Mouse (Mus musculus) kidney, adult 2 months (tissue): ENCODE measurements around the gene Adam1a. TPM values are rescaled to one million over a fixed set of nuclear protein-coding genes. Genes with fewer than 3 reads are reported as not detected.

Experiments used
- DNase-seq: peaks from one replicate; pipeline ENCODE4 v3.0.0; 2021
- H3K27ac ChIP-seq: fragments of 200-500 bp; 2 replicates; pipeline ENCODE4 v1.5.1; 2012; ENCODE audit warnings: low read depth, low read length, control low read depth, inconsistent platforms; ENCODE audit not compliant: insufficient read depth
- H3K27me3 ChIP-seq: fragments of 200-500 bp; replicated peaks from 2 replicates; pipeline ENCODE4 v1.6.1; 2012; ENCODE audit warnings: mild to moderate bottlenecking, moderate library complexity, low read length, inconsistent platforms; ENCODE audit not compliant: control insufficient read depth, insufficient read depth
- H3K36me3 ChIP-seq: fragments of 200-500 bp; 2 replicates; pipeline ENCODE4 v1.6.1; 2012; ENCODE audit warnings: mild to moderate bottlenecking, moderate library complexity, low read length, inconsistent platforms; ENCODE audit not compliant: control insufficient read depth, insufficient read depth
- H3K4me1 ChIP-seq: fragments of 200-500 bp; 2 replicates; pipeline ENCODE4 v1.6.1; 2011; ENCODE audit warnings: low read length; ENCODE audit not compliant: control insufficient read depth, insufficient read depth
- H3K4me3 ChIP-seq: fragments of 200-500 bp; 2 replicates; pipeline ENCODE4 v1.5.1; 2011; ENCODE audit warnings: mild to moderate bottlenecking, low read depth, low read length, control low read depth; ENCODE audit not compliant: insufficient read depth
- CTCF ChIP-seq: fragments of 200-500 bp; conservative IDR thresholded peaks from 2 replicates; pipeline ENCODE4 v1.5.1; 2011; ENCODE audit warnings: low read depth, mild to moderate bottlenecking, control low read depth, low read length, moderate library complexity, mixed read lengths; ENCODE audit not compliant: insufficient read depth, insufficient read length
- POLR2A ChIP-seq: fragments of 200-500 bp; IDR thresholded peaks from one replicate; pipeline ENCODE4 v1.6.1; 2011; ENCODE audit warnings: low read depth, low read length, control low read depth
- WGBS: fragments of 180-500 bp; shearing (Covaris S2); methylation state at CpG from one replicate; pipeline ENCODE4 v1.1.7; 2018; 5-methylcytosine and 5-hydroxymethylcytosine counted together
- polyA plus RNA-seq: library from polyadenylated mRNA; depleted of rRNA; stranded (reverse); fragments of >200 nt; gene quantifications from 2 replicates; pipeline ENCODE4 v1.2.3, GENCODE M21; 2012

The Adam1a gene
- polyA plus RNA-seq, 1 experiment, result 2.0 TPM

- 0 out of 2 replicates have a peak, but pooled peaks cover 2% of the 10 kb centered on the region for H3K36me3 ChIP-seq
- H3K4me1 ChIP-seq, result peaks cover 15% of the 10 kb centered on the region
- WGBS, result 93% methylated on average over 5 of the region's 5 CpGs
- no peak overlapping the region for H3K4me3 ChIP-seq
- H3K27ac ChIP-seq, result no peak overlapping the region
- DNase-seq, result no peak
- no peak for TF ChIP-seq POLR2A
- TF ChIP-seq CTCF, result no peak
- H3K27me3 ChIP-seq, result no peaks in the 10 kb centered on the region
Measured at GRCm38 (mm10) chr5:121540066-121540465, 5.2 kb downstream of the Adam1a start.

- H3K36me3 ChIP-seq, result 0 out of 2 replicates have a peak, but pooled peaks cover 2% of the 10 kb centered on the region
Measured at GRCm38 (mm10) chr5:121537588-121537987, 7.7 kb downstream of the Adam1a start.

GRCm38 (mm10) chr5:121536921-121537555, 8.2 kb downstream of the Adam1a start:
- Histone ChIP-seq H3K27ac (no peak overlapping the region), H3K4me3 (no peak overlapping the region), H3K36me3 (0 out of 2 replicates have a peak, but pooled peaks cover 2% of the 10 kb centered on the region), H3K4me1 (0 out of 2 replicates have a peak, but pooled peaks cover 3% of the 10 kb centered on the region), H3K27me3 (no peaks in the 10 kb centered on the region)
- no peak for TF ChIP-seq POLR2A
- no peak for TF ChIP-seq CTCF
- DNase-seq, result no peak
- WGBS, result 59% methylated on average over 7 of the region's 7 CpGs

More at GRCm38 (mm10) chr5:121537588-121537987, 7.7 kb downstream of the Adam1a start:
- TF ChIP-seq POLR2A, result no peak
- TF ChIP-seq CTCF, result no peak
- Histone ChIP-seq H3K4me1 (0 out of 2 replicates have a peak, but pooled peaks cover 5% of the 10 kb centered on the region), H3K27me3 (no peaks in the 10 kb centered on the region), H3K4me3 (no peak overlapping the region), H3K27ac (no peak overlapping the region)
- DNase-seq, result no peak
- WGBS, result 76% methylated on average over 2 of the region's 2 CpGs

- TF ChIP-seq CTCF, result no peak
- TF ChIP-seq POLR2A, result no peak
- no peak overlapping the region for H3K4me3 ChIP-seq
- 86% methylated on average over 3 of the region's 3 CpGs for WGBS
- H3K4me1 ChIP-seq, result 0 out of 2 replicates have a peak, but pooled peaks cover 3% of the 10 kb centered on the region
- DNase-seq, result no peak
- 0 out of 2 replicates have a peak, but pooled peaks cover 2% of the 10 kb centered on the region for H3K36me3 ChIP-seq
- no peaks in the 10 kb centered on the region for H3K27me3 ChIP-seq
- H3K27ac ChIP-seq, result no peak overlapping the region
Measured at GRCm38 (mm10) chr5:121535116-121535515, 10.2 kb downstream of the Adam1a start.

GRCm38 (mm10) chr5:121534521-121534920, 10.8 kb downstream of the Adam1a start:
- 94% methylated on average over 5 of the region's 5 CpGs for WGBS
- no peak overlapping the region for H3K27ac ChIP-seq
- TF ChIP-seq CTCF, result peak; percentile 42
- no peak for TF ChIP-seq POLR2A
- 0 out of 2 replicates have a peak, but pooled peaks cover 3% of the 10 kb centered on the region for H3K4me1 ChIP-seq
- no peaks in the 10 kb centered on the region for H3K27me3 ChIP-seq
- peak; percentile 27 for DNase-seq
- 0 out of 2 replicates have a peak, but pooled peaks cover 2% of the 10 kb centered on the region for H3K36me3 ChIP-seq
- no peak overlapping the region for H3K4me3 ChIP-seq

GRCm38 (mm10) chr5:121526961-121527360, 18.3 kb downstream of the Adam1a start:
- 87% methylated on average over 8 of the region's 8 CpGs for WGBS
- no peak overlapping the region for H3K27ac ChIP-seq
- H3K4me3 ChIP-seq, result no peak overlapping the region
- no peaks in the 10 kb centered on the region for H3K27me3 ChIP-seq
- H3K4me1 ChIP-seq, result no peaks in the 10 kb centered on the region
- H3K36me3 ChIP-seq, result peaks cover 8% of the 10 kb centered on the region
- no peak for DNase-seq
- no peak for TF ChIP-seq POLR2A
- no peak for TF ChIP-seq CTCF

GRCm38 (mm10) chr5:121526526-121526925, 18.8 kb downstream of the Adam1a start:
- Histone ChIP-seq H3K4me1 (no peaks in the 10 kb centered on the region), H3K27me3 (no peaks in the 10 kb centered on the region), H3K4me3 (no peak overlapping the region), H3K27ac (no peak overlapping the region), H3K36me3 (peaks cover 8% of the 10 kb centered on the region)
- DNase-seq, result no peak
- TF ChIP-seq POLR2A (no peak), CTCF (no peak)
- 86% methylated on average over 7 of the region's 7 CpGs for WGBS
